Mouse (Mus musculus): ENCODE measurements around the gene Clcf1. TPM values are rescaled to one million over a fixed set of nuclear protein-coding genes. Genes with fewer than 3 reads are reported as not detected.
"Not testable (repeated sequence)": the region's sequence is repeated elsewhere in the genome, so short reads cannot be mapped to it uniquely, and the experiment has no call there.

Clcf1 gene
- total RNA-seq, 2 experiments from 2014 or later = 2.1 to 2.7 TPM

DNA sequence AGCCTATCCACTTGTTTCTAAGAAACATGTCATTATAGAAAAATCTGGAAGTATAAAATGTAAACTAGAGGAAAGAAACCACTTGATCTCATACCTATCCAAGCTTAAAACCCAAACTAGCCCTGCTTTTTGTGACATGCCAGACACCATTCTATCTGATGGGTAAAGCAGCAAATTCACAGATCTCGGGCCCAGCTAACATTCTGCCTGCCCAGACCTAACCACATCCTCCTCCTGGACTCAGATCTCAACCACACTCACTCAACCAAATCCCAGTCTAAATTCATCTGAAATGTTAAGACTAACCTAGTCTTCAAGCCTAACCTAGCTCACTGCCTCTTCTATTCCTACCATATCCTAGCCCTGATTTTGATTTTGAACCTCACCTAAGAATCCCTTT, 4.7 kb downstream of the Clcf1 start:
- DNase-seq = no peak

DNA sequence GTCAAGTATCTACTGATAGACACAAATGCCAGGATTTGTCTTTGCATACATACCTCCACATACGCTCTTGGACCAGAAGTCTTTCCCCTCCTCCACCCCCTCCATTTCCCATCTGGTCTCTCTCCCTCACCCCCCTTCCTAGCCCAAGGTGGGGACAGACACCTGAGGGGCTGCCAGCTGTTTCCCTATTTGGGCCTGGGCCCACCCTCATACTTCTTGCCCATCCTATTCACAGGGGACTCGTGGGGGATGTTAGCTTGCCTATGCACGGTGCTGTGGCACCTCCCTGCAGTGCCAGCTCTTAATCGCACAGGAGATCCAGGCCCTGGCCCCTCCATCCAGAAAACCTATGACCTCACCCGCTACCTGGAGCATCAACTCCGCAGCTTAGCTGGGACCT, 5.9 kb downstream of the Clcf1 start:
- no peak for DNase-seq

DNA sequence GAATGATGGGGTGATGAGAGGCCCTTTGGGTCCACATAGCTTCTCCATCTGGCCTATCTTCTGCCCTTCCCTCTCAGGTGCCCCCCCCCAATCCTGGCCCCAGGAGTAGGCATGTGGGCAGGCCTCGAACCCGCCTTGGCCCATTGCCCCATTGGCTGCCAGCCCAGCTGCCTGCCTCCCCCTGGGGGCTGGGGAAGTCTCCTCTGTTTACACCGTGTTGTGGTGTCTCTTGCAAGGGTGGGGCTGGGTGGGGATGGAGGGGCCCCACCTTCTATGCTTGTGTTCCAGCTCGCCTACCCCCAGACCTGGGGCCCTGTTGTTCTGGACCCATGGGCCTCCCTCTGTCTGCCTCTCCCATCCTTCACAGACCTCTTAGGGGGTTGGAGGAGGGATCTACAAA, 6.4 kb downstream of the Clcf1 start:
- peak; percentile 44 for DNase-seq

DNA sequence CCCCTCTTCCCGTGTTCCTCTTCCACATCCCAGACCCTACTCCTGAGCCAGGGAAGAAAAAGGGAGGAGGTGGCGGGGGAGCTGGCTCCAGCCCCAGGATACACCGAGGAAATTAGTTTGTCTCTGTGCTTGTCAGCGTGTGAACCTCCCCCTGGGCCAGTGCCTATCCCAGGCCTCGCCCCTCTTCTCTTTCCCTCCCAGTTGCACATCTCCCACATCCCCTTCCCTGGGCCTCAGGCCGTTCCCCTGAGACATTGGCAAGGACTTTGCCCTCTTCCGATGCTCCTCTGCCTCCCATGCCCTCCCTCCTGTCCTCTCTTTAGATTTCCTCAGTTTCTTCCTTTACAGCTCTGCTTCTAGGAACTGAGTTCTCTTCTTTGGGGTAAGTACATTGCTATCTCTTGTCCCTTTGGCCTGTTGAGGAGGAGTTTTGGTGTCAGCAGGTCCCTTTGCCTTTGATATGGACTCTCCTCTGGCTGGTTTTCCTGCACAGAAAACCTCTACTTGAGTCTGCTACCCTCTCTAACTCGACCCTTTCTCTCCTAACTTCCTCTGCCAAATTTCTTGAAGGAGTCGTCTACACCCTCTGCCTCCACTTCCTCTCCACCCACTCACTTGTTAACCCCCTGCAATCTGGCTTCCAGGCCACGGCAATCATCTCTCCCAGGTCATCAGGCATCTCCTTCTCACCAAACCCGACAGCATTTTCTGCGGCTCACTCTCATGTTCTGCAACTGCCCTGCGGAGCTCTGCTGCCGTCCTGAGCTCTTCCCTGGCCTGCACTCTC, 7.1 kb downstream of the Clcf1 start:
- DNase-seq = peak; percentile 43

DNA sequence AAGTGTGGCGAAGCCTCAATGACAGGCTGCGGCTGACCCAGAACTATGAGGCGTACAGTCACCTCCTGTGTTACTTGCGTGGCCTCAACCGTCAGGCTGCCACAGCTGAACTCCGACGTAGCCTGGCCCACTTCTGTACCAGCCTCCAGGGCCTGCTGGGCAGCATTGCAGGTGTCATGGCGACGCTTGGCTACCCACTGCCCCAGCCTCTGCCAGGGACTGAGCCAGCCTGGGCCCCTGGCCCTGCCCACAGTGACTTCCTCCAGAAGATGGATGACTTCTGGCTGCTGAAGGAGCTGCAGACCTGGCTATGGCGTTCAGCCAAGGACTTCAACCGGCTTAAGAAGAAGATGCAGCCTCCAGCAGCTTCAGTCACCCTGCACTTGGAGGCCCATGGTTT, 8.1 kb downstream of the Clcf1 start:
- no peak for DNase-seq

DNA sequence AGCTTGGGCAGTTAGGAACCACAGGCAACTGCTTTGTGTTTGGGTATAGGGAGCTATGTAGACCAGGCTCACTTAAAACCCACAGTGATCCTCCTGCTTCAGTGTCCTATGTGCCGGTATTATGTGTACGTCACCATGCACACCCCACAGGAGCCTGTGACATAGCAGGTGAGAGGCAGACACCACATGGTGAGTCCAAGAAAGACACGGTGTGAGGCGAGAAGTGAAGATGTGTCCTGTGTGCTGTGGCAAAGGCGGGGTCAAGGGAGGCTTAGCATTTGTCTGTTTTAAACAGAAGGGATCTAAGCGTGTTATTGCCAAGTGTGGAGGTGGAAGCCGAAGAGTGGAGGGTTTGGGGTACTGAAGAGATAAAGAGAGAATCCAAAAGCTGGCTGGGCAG, 12.7 kb downstream of the Clcf1 start:
- DNase-seq = no peak

DNA sequence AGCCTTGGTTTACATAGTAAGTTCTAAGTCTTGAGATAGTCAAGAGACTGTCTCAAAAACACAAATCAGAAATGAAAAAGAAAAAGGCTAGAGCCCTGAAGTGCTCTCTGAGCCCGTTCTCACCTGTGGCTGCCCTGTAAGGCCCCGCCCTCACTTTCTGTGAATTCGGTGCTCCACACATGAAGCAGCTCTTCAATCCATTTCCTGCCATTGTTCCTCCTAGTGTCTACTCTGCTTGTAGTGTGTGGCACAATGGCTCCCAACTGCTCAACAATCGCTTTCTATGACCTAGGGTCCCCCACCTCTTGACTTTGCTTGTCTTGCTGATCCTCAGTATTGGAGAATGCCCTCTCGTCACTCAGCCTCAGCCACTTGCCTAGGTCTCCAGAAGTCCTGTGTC, 13.4 kb downstream of the Clcf1 start:
- no peak for DNase-seq

DNA sequence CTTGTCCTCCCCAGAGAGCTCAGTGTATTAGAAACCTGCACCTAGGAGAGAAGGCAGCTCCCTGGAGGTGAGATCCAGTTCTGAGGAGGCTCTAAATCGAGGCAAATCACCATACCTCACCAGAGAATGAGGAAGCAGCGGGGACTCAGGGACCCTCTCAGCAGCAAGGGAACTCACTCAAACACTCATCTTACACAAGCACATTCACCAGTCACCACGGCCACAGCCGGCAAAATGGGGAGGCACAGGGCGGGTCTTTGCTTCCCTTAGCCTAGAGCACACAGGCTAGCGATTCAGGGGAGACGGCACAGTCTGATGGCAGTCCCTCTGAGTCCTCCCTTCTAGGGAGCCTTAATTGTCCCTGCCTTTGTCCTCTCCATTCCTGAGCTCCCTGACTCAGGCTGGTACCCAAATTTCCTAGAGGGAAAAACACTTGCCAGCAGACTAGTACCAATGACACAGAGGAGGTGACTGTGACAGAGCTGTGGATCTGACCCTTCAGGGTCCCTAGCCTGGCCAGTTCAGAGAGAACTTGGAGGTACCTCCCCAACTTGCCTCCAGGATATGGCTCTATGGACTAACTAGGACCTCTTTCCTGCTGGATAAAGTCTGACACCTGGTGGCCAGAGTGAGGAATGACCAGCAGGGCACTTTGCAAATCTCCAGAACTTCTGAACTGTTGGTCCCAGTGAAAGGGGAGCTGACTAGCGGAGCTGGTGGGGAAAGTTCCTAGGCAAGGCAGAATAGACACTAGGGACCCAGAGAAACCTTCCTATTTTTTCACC, 14.0 kb downstream of the Clcf1 start:
- DNase-seq = peak; percentile 84

DNA sequence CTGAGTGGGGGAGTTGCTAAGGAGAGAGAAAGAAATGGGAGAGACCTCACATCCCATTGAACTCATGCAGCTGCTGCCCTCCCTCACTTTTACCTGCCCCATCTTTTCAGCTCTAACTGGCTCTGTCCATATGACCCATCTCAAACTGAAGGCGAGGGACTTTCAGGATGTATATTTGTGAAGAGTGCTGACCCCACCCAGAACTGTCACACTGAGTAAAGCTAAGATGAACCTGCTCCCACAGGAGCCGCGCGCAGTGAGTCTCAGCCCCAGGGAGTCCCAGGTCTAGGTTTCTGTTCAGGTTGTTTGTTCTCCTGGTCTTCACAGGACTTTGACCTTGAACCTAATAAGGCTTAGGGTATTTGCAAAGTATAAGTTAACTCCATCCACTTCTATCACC, 14.9 kb downstream of the Clcf1 start:
- no peak for DNase-seq

DNA sequence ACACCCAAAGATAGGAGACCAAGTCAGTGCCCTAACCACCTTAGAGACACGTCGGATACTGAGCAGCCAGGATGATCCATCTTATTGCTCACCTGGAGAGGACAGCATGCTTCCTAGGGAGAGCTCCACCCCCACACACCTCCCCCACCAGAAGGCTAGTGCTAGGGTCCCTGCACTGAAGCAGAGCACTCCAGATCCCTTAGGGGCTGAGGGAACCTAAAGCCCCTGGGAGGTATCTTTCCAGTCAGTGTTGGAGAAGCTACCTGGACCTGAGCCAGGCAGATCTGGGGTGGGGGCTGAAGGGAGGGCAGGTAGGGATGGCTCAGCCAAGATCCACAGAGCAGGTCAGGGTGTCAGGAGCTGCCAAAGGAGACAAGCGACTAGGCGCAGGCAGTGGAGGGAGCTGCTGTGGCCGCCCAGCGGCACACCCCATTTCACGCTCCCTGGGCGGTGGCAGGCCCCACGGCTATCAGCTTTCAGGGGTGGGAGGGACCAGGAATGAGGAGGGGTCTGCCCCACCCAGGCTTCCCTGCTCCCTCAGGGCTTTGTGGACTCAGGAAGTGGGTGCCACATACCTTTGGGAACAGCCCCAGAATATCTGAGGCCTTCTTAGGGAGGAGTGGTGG, 15.5 kb downstream of the Clcf1 start:
- no peak for DNase-seq

DNA sequence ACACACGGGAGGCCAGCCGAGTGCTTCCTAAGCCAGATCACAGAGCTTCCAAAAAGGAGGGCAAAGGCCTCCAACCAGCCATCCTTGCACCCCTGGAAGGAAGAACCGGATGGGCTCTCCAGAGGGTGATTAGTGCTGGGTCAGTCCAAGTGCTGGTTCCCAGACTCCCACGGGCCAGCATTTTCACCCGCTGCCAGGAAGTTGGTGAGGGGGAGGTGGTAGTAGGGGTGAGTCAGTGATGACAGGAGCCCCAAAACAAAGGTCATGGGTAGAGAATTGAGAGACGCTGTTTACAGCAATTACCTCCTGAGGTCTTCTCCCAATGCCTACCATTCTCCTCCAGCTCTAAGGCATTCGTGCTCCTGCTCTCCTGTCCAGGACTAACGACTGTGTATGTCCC, 16.4 kb downstream of the Clcf1 start:
- DNase-seq = peak; percentile 27

DNA sequence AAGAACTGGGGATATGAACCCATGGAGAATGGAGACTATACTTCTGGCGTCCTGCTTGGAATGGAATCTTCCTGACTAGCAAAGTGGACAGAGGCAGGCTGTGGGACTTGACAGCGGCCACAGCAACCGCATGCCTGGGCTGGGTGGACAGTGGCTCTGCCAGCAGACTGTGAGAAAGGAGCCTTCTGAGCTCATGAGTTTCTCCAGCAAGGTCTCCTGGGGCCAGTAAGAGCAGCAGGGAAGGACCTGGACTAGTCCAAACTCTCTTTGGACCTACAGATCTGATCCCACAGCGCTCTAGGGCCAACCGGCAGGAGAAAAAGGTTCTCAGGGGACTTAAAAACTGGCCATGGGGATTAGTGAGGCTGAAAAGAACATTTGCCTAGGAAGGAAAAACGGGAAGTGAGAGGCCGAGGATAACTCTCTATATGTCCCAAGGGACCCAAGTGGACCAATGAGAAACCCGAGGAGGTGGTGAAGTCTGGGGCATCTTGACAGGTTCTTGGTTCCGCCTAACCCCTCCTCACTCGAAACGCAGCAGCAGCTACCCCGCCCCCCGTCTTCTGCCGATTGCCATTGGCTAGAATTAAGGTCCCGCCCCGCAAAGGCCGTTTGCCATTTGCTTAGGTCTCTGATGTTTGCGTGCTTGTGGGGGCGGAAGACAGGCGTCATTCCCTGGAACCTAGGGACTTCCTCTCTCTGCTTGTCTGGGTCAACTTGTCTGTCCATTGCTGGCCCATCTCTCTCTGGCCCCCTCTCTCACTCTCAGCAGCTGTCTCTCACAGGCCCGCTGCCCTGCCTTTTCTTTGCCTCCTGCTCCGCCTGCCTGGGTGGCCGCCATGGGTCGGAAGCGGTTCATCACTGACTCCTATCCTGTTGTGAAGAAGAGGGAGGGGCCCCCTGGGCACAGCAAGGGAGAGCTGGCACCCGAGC, 17.5 kb downstream of the Clcf1 start, which contains the start of gene Pold4:
Gene Pold4 (plus strand): TSS at position 647 of the 933 bp plus-strand sequence.
- DNase-seq = peak; percentile 98

DNA sequence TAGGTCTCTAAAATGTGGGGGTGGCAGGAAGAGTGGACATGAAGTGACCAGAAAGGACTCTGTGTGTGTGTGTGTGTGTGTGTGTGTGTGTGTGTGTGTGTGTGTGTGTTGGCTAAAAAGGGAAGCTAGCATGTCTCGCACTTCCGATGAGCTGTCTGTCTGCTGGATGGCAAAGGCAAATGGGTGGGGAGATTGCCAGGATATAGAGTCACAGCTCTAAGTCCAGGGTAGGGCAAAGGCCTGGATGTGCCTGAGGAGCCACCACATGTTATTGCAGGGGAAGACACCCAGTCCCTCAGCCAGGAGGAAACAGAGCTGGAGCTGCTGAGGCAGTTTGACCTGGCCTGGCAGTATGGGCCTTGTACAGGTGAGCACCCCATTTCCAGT, 18.1 kb downstream of the Clcf1 start:
- no peak for DNase-seq

DNA sequence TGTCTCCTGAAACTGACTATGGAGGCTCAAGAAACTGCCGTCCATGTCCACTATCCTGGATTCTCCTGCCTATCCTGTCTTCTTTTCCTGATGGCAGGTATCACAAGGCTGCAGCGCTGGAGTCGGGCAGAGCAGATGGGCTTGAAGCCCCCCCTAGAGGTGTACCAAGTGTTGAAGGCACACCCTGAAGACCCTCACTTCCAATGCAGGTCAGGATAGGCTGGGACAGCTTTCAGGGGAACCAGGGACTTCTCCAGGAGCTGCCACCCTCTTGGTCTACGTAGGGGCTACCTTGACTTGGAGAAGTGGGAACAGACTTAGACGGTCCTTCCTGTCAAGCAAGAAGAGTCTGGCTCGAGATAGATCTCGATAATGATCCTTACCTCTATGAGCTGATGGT, 18.6 kb downstream of the Clcf1 start:
- DNase-seq = no peak

DNA sequence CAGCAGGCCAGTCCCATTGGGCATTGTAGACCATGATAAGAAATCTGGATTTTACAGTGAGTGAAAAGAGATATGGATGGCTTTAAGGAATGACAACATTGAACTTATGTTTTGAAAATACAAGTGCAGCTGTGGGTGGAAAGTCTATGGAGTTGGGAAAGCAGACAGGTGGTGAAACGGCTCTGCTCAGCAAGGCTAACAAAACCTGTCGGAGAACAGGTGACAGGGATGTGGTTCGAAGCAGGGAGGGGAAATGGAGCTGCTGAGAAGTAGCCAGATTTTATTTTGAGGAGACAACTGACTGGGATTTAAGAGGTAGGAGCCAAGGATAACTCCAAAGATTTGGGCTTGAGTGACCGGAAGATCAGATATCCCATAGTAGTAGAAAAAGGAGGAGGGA, 20.5 kb downstream of the Clcf1 start:
- DNase-seq = no peak

DNA sequence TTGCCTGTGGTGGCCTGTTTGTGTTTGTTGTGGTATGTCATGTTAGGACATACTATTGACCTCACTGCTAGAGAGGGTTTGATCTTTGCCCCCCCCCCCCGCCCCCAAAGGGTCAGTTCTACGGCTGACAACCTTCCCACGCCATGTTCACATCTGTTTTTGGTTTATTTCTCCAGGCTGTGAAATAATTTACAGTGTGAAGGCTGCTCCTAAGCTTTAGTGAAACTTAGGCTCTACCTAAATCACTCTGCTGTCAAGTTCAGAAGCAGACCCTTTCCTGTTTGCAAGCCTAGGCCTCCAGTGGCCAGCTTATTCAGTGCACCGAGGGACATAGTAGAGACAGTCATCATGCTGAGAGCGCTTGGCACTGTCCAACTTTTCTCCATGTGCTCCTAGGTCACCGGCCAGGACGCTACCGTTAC, 26.2 kb downstream of the Clcf1 start:
- DNase-seq = no peak

DNA sequence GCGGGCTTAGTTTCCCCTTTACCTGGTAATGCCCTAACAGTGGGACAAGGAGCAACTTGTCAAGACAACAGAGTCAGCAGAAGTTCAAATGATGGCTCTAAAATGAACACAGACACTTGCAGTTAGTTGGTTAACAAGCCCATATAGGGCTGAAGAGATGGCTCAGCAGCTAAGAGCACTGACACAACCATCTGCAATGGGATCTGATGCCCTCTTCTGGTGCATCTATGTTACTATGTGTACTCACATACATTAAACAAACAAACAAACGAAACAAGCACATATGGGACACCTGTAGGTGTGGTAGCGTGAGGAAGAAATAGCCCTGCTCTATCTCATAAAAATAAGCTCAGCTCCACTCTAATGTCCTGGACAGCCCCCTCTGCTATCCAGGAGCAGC, 28.4 kb downstream of the Clcf1 start:
- no peak for DNase-seq

DNA sequence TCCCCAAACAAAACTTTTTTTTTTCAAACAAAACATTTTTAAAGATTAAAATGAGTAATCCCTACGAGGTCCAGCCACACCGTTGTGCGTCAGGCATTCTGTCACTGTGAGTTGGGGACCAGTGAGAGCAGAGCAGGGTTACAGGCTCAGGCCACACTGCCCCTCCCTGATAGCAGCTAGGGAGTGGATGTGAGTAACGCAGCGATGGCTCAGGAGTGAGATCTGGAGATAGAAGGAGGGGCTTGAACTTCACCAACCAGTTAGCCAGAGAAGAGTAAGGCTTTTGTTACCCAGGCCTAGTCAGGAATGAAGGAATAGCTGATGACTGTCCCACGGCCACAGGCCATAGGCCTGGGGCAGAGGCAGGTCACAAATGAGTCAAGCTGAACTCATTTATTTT, 30.7 kb downstream of the Clcf1 start:
- no peak for DNase-seq

DNA sequence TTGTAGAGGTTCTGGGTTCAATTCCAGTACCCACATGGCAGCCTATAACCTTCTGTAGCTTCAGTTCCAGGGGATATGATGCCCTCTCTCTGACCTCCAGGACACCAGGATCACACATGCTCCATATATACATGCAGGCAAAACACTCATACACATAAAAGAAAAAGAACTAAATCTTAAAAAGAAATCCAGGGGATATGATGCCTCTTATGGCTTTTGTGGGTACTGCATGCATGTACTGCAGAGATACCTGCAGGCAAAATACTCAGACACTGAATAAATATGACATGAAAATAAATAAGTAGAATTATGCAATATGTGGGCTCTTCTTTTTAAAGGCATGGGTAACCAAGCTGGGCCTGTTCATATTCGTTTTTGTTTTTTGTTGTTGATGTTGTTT, 33.0 kb downstream of the Clcf1 start:
- no peak for DNase-seq

DNA sequence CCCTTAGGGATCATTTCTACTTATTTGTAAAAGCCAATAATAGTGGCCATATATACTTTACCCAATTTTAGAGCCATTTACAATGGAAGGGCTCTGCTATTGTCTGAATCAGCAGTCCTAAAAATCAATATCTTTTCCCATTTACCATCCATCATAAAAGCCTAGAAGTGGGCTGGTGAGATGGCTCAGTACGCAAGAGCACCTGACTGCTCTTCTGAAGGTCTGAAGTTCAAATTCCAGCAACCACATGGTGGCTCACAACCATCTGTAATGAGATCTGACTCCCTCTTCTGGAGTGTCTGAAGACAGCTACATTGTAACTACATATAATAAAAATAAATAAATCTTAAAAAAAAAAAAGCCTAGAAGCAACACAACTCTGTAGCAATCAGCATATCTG, 34.6 kb downstream of the Clcf1 start:
- not testable (repeated sequence) for DNase-seq

DNA sequence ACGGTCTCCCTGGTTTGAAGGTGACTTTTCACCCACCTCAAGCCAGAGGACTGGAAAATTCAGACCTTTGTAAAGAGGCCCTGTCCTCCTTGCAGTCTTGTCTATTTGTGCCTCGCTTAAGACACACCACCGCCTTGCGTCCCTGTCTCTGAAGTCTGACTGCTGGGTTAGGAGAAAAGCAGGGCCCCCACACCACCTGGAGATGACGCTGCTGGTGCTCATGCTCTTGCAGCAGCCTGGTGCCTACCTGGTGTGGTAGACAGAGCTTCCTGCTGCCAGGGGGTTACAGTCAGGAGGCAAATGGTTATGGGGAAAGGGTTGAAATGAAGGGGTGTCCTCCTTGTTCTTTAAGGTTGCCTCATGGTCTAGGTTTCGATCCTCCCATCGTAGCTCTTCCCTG, 40.2 kb downstream of the Clcf1 start:
- DNase-seq = no peak

DNA sequence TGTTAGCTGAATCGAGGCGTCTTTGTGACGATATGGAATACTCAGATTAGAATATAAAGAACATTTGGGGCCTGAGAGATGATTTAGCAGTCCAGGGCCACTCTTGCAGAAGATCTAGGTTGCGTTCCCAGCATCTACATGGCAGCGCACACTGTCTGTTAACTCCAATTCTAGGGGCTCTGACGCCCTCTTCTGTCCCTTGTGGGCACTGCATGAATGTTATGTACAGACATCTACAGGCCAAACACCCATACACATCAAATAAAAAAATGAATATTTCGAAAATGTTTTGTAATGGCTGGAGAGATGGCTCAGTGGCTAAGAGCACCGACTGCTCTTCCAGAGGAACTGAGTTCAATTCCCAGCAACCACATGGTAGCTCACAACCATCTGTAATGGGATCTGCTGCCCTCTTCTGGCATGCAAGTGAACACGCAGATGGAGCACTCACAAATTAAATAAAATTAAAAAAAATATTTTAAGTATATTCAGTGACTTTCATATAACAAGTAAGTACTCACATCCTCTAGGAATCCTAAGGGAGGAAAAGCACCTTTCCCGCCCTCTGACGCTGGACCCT, 41.6 kb downstream of the Clcf1 start:
- no peak for DNase-seq
